Mouse (Mus musculus) C2C12 (cell line): ENCODE data around the gene Smo.

ENCODE experiments used
- CEBPB ChIP-seq: IDR thresholded peaks from one replicate; pipeline ENCODE4 v1.6.1; 2011; ENCODE audit warnings: low read depth, mild to moderate bottlenecking, control low read depth, moderate library complexity
- CTCF ChIP-seq: IDR thresholded peaks from one replicate; pipeline ENCODE4 v1.5.1; 2011; ENCODE audit not compliant: control insufficient read depth, insufficient read depth, insufficient read length
- FOSL1 ChIP-seq: IDR thresholded peaks from one replicate; pipeline ENCODE4 v1.8.0; 2011; ENCODE audit warnings: mild to moderate bottlenecking, low read length; ENCODE audit not compliant: poor library complexity, insufficient read depth, severe bottlenecking
- MAX ChIP-seq: IDR thresholded peaks from one replicate; pipeline ENCODE4 v1.6.1; 2011; ENCODE audit warnings: mild to moderate bottlenecking, control low read depth
- MYOD1 ChIP-seq: IDR thresholded peaks from one replicate; pipeline ENCODE4 v1.6.1; 2011; ENCODE audit warnings: low read depth; ENCODE audit not compliant: control insufficient read depth, insufficient read length
- USF1 ChIP-seq: IDR thresholded peaks from one replicate; pipeline ENCODE4 v1.6.1; 2011; ENCODE audit warnings: low read depth, mild to moderate bottlenecking, control low read depth, moderate library complexity

DNA sequence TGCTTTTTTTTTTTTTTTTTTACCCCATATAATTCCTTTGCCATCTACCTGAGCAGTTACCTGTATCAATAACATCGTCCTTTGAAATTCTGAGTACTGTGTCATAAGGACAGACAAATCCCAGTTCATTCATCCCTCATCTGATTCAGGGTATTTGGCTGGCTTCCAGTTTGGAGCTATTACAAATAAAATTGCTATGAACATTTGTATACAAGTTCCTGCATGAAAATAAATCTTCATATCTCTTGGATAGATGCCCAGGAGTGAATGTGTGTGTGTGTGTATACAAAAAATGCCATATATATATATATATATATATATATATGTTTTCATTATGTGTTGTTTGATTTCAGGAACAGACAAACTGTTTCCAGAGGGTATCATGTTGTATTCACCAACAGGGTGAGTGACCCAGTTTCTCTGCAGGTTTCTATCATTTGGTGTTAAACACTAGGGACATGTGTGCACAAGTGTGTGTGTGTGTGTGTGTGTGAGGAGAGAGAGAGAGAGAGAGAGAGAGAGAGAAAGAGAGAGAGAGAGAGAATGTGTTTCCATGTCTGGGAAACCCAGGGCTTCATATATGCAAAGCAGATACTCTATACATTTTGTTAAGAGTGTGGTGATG is 8.6 kb upstream of the Smo start:
- TF ChIP-seq CTCF (no peak), MAX (no peak), MYOD1 (no peak), FOSL1 (no peak), CEBPB (no peak), USF1 (no peak)
